Mouse (Mus musculus) testis, postnatal 14 days (tissue): ENCODE results near the gene Gpr22.

Experiments
- DNase-seq: peaks from one replicate; pipeline ENCODE4 v3.0.0; 2021; ENCODE audit warnings: low spot score

Gpr22 gene

DNA sequence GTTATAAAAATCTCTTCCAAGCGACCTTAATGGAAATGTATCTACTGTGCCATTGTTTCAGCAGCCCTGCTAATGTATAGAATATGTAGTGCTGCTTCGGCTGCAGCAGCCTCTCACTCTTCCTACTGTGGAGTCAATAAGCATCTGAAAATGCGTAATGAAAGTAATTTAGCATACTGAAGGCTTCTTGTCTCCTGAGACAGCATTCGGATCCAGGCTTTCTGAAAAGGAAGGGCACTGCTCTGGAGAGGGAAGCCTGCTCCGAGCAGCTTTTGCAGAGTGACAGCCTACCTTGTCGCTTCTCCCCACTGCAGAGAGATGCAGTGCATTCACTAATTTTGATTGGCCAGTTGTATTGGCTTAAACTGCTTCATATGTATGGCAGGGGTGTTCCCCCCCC lies at the start of gene Gpr22:
Gpr22 (minus strand) TSS at position 348 of the 400 bp plus-strand sequence.
- no peak for DNase-seq

DNA sequence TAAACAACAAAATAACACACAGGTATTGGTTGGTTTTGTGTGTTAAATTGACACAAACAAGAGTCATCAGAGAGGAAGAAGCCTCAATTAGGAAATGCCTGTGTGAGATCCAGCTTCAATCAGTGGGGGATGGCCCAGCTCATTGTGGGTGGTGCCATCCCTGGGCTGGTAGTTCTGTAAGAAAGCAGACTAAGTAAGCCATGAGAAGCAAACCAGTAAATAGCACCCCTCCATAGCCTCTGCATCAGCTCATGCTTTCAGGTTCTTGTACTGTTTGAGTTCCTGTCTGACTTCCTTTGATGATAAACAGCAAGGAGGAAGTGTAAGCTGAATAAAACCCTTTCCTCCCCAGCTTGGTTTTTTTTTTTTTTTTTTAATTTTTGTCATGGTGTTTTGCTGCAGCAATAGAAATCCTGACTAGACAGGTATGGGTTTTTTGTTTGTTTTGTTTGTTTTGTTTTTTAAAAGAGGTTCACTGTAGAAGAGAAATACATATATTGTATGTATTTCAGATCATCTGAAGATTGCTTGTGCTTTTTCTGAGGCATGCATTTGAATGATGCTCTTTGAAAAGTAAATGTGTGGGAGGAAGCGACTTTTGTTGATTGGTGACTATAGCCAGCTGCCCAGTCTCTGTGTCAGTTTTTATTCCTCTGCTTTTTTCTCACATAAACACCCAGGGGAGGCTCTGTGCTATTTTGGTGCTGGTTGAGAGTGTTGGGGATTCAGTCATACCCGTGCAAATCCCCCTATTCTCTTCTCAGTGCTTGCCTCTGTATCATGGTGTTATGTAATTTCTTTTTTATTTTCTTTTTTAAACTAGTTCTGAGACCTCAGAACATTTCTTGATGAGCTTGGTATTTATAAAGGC lies 42.4 kb upstream of the Gpr22 start:
- DNase-seq, result no peak

DNA sequence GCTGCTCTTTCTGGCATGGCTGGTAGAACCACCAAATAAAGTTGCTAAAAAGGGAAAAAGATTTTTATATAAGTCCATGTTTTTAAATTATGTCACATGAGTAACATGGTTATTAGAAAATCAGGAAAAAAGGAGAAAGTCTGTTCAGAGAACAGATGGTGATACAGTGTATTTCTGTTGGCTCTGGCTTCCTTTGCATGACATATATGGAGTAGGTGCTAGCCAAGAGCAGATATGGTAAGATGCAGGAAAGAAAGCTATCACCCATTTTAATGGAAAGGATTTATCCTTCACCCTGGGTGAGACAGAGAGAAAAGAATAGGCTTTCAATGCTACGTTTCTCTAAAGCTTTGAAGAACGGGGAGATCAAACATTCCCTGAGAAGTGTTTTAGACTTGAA lies 40.7 kb upstream of the Gpr22 start:
- DNase-seq, result no peak

DNA sequence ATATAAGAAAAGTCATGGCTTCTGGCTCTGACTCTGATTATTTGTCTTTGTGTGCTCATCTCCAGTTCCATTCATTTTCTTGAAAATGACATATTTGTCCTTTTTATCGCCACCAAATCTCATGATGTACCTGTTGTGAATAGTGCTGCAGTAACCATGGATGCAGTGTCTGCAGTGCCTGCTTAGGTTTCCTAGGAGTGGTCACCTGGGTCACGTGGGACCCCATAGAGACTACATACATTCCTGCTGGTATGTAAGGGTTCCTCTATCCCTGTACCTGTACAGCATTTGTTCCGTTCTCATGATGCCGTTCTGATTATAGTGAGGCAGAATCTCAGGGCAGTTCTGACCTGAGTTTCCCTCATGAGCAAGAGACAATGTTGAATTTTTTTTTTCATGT lies 36.1 kb upstream of the Gpr22 start:
- no peak for DNase-seq

DNA sequence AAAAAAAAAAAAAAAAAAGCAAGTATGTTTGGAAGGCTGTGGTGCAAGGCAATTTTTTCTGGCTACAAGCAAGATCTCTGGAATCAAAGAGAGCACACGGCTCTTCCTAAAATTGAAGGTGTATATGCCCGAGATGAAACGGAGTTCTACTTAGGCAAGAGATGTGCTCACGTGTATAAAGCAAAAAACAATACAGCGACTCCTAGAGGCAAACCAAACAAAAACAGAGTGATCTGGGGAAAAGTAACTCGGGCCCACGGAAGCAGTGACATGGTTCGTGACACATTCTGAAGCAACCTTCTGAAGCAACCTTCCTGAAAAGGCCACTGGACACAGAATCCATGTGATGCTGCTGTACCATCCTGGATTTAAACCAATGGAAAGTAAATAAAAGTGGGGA lies 33.6 kb upstream of the Gpr22 start:
- no peak for DNase-seq

DNA sequence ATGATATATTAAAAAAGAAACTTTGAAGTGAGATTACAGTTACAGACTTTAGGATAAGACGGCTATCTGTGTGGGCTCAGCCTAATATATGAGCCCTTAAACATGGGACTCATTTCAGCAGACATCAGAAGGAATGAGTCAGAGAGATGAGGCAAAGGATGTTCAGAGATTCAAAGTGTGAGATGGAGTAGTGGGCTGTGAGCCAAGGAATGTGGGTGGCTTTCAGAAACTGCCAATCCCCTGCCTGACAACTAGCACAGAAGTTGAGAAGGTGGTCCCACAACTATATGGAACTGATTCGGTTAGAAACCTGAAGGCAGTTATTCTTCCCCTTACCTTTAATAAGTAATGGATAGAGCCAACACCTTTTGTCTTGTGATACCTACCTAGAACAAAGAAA lies 20.9 kb upstream of the Gpr22 start:
- DNase-seq, result no peak

DNA sequence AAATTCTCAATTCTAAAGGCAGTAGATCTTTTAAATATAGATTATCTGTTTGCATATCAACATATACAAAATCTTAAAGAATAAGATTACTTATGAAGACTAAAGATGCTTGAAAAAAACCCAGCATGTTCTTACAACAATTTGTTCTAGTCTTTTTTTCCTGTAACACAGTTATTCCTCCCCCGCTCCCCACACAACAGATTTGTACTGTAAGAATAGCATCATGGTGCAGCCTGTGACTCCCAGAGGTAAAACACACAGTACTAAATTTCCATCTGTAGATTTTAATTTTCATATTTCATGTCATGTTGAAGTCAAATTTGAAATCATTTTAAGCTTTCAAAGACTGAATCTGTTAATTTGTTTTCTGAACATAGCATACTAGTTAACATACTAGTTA lies 16.4 kb upstream of the Gpr22 start:
- no peak for DNase-seq

DNA sequence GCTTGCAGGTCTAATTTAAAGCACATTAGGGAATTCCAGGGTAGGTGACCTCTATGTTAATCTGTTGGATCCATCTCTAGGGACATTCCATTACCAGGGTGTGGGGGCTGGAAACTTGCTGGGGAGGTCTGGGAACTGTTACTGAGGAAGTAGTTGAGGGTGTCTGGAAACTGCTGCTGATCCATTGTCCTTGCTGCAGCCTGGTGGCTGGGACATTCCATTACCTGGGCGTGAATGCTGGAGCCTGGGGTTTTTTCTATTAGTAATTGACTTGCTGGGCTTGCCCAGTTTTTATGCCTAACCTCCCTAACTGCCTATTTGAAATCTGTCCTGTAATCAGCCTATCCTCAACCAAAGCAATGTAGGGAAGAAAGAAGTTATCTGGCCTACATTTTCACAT lies 13.0 kb upstream of the Gpr22 start:
- no peak for DNase-seq

DNA sequence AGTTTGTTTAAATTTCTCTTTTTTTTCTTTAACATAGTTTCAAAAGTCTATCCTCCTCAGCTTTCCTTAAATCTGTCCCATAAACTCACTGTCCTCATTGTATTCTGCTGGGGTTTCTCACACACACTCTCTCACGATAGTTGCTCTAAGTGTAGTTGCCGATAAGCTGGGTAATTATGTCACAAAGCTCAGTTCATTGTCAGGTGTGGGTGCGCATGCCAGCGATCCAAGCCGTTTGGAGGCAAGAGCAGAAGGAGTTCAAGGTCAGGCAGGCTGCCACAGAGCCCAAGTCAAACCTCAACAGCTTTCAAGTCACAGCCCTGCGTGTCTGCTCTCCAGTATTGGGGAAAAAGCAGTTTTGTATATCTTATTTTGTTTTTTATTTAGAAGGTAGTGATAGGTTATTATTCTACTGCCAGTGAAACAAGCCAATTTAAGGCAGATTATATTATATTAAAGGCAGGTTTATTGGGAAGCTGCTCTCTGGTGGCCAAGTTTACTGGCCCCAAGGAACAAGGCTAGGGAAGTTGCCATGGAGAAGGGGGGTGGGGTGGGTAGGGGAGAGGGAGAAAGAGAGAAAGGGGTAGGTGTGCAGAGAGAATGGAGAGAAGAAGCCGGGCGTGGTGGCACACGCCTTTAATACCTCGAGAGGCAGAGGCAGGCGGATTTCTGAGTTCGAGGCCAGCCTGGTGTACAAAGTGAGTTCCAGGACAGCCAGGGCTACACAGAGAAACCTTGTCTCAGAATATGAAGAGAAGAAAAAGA lies 11.9 kb upstream of the Gpr22 start:
- DNase-seq, result peak; percentile 54

DNA sequence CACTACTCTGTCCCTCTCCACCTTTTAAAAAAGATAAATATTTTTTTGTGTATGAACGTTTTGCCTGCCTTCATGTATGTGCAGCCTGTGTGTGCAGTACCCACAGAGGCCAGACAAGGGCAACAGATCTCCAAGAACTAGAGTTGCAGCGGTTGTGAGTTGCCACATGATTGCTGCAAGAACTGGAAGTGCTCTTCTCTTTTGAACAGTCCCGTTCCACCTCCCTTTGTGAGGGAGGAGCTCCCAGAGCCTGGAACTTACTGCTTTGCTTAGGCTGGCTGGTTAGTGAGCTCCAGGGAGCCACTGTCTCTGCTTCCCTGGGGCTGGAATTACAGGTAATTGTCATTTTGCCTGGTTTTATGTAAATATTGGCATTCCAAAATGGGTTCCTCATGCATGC lies 10.8 kb upstream of the Gpr22 start:
- no peak for DNase-seq

DNA sequence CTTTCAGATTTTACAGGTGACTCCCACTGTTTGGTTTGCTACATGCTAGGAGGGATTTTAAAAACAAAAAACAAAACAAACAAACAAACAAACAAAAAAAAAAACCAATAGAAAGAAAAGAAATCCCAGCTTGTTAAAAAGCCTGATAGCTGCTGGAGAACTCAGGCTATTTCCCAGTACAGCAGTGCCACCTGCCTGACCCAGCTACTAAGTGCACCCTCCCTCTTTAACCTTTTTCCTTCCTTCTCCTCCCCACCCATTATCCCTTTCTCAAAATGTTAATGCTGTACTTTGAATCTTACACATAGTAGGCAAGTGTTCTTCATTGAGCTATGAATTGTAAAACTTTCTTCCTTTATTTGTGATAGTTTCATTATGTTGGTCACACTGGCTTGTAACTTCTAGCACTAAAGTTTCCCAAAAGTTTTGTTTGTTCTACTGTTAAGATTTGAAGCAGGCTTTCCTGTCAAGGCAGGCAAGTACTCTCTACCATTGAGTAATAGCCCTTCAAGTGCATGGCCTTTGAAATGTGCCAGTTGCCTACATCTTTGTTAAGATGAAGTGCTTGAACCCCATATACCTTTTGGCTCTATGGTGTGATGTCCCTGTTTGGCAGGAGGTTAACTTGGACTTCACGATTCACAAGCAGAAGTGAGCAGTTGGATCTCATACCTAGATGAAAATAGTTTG lies 6.0 kb upstream of the Gpr22 start:
- DNase-seq, result no peak

DNA sequence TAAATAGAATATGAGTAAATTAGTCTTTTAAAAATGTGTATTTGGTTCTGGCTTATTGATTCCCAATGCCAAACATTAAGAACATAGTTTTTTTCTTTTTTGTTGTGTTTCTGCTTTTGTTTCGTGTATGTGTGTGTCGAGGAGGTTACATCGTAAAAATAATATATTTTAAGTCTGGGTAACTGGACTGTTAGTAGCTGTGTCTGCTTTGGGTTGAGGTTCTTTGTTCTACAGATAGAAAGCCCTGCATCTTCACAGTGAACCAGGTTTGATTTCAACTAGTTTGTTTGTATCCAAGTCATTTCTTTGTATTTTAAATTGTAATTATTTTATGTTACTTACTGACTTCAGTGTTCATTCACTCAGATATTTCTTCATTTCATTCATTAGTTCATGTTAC lies 323 bp upstream of the Gpr22 start:
- DNase-seq, result no peak

DNA sequence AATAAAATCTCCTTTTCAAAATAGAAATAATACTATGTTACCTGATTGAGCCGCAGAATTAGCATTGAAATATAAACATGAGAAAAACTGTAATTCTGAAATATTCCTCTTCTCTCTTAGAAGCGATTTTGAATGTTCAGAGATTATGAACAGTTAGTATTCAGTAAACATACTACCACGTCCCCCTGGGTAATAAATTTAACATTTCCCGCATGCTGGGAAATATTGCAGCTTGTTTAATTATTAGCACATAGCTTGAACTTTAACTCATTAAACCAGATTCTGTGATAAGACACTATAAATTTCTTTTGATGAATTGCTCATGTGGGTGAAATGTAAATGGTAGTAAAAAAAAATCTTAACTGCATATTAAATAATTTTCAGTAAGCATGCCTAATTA lies 1.0 kb downstream of the Gpr22 start:
- DNase-seq, result no peak

DNA sequence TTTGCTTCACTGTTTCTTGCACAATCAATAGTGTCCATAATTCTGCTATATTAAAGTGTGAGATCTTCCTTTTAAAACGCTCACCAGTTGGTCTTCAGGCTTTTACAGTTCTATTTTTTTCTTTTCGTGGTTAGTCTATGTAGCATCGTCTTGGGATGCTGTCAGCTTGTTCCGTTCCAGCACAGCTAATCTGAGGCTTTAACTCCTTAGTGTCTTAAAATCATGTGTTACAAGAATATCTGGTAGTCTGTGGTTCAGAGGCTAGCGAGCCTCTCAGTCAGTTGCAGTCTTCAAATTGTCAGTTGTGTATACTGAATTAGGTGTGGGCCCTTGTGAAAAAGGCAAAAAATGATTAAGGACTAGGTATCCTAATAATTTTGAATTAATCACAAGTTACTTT lies 1.5 kb downstream of the Gpr22 start:
- DNase-seq, result no peak

DNA sequence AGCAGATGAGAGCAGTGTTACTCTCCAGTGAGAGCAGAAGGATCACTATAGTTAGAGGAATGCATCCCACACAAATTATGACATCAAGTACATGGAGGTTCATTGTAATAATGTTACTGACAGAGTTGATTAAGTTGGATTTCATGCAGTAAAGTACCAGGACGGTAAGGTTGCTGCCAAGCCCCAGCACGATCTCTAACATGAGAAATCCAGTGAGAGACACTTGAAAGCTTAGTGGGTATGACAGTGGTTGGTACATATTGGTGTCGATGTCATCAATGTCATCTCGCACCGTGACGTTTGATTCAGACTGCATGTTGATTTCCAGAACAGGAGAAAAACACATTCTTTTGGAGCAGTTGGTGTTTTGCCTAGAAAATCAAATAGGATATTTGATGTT lies 4.1 kb downstream of the Gpr22 start:
- no peak for DNase-seq

DNA sequence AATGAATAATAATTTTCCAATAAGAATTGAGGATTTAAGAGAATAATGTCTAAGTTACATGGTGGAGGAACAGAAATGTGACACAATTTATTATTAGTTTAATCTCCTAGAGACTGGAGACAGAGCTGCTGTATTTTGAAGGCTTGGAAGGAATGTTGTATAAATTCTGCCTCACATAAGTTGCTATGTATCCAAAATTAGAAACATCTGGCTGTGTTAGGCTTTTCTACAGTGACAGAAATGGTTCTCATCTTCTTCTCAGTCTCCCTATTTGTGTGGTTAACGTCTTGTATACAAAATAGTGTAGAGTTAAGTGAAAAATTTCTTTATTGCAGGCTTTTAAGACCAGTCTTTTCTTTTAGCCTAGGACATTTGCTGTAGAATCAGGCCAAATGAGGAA lies 6.2 kb downstream of the Gpr22 start:
- DNase-seq, result no peak

DNA sequence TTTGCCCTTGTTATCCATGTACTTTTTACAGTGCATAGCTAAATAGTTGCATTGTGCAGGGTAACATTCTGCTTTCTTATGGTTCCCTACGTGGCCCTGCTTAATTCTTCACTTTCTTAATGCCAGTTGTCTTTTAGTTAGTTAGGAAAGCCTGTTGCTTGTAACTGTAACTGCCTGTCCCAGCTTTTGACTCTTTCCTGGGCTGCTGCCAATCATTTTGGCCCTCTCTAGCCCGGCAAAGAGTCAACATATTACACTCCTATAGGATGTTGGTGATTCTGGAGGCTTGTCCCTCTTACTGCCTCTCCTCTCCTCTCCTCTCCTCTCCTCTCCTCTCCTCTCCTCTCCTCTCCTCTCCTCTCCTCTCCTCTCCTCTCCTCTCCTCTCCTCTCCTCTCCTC lies 7.6 kb downstream of the Gpr22 start:
- DNase-seq, result no peak

DNA sequence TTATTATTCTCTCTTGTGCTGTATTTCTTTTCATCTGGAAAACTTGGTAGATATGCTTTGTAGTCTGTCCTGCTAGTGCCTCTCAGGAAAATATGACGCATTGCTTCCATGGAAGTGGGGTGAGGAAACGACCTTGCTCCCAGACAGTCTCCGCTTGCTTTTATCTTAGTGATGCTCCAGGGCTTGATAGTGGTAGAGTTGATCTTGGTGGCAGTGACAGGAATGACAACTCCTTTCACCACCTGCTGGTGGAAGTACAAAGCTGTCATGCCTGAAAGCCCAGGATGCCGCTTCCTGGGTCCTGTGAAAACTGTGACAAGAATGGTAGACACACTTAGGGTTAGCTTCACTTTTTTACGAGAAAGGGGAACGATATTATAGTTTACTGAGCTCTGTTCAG lies 9.8 kb downstream of the Gpr22 start:
- DNase-seq, result no peak

DNA sequence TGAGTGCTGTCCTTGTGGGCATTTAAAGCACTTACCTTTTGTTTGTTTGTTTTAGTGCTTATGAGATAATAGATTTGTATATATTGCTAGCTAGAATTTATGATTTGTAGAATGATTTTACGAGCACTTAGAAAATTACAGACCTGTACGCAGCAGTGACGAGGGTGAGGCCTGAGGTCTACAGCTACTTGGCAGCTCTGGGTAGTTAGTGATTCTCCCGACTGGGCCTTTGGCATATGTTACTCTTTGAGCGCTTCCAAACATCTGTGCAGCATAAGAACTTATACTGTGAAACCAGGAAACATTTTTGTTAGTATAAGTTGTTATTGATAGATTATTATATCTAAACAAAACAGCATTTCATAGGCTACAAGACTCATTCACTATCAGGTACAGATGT lies 12.3 kb downstream of the Gpr22 start:
- no peak for DNase-seq

DNA sequence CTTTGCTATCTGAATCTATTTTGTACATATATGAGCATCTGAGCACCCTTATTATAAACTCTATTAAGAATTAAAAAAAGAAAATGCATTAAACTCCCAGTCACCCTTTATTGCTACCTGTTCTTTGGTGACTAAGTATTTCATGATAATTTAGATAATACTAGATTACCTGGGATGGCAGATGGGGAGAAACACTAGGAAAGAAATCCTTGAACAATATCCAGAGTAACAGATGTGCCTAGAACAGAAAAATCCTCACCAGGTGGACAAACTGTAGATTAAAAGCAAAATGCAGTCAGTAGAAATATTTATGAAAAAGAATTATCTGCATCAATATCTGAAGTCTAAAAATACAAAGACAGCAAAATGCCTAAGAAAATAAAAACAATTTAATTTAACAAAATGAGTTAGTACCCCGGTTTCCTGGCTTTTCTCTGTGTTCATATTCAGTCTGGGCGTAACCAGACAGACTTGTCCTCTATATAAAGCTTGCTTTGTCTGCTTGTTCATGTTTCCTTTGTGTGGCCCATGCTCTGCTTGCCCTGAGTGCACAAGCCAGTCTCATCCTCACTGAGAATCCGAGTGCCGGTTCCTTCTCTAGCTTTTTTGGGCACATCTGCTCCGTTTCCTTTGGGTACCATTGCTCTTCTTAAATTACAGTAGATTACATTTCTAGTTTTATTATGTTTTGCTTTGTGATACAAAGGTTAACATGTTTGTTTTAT lies 13.0 kb downstream of the Gpr22 start:
- no peak for DNase-seq

DNA sequence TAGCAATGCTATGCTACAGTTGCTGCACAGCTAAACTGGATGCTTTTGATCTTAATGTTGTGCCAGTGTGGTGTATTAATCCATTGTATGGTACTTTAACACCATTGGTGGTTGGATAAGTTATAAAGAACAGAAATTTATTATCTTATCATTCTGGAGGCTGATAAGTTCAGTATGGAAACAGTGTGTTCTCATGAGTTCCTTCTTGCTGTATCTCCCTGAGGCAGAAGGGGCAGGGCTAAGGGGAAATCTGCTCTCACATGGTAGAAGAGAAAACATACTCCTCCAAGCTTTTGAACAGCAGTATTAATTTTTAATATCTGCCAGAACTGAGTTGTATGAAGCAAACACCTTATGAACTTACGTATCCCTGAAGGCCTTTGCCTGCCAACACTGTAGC lies 20.5 kb downstream of the Gpr22 start:
- no peak for DNase-seq

DNA sequence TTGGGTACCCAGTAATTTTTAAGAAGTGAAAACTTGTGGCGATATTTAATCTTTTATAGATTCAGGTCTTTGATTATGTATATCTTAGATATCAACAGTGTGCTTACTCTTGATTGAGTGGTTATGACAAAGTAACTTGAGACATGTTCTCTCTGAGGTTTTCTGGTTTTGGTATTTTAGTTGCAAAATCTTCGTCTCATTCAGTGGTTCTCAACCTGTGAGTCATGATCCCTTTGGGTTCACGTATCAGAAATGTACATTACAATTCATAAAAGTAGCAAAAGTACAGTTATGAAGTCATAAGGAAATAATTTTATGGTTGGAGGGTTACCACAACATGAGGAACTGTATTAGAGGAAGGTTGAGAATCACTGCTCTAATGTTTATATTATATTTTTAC lies 27.1 kb downstream of the Gpr22 start:
- no peak for DNase-seq
